Comparison of ENCODE assay signal across 8 mouse cellular contexts in genomic region chr8:122546811-122547453, GRCm38 (mm10). TPM values are rescaled to one million over a fixed set of nuclear protein-coding genes. Genes with fewer than 3 reads are reported as not detected.
A peak's percentile ranks its signal among the peaks of the same experiment; 100 is the strongest.
DNase-seq lines count a peak whose midpoint lies in the region; ATAC-seq lines count a peak whose summit lies in the region.

No protein-coding gene starts in this region.

- peak overlapping the region; percentile 18; the same call in 1 of the 2 replicates for H3K4me2 ChIP-seq in embryonic facial prominence, embryonic 14.5 days (ENCODE audit: low read depth, low read length)
- H3K4me2 ChIP-seq in hindbrain, embryonic 15.5 days: 0 out of 2 replicates have a peak overlapping the region, but pooled peaks have one; percentile 14
- H3K4me2 ChIP-seq in liver, embryonic 11.5 days: peak overlapping the region; percentile 85

- H3K36me3 ChIP-seq in erythroblast, embryonic 14.5 days (ENCODE audit: control insufficient read depth): peaks cover 84% of the 10 kb centered on the region
- no peaks in the 10 kb centered on the region for H3K36me3 ChIP-seq in embryonic facial prominence, embryonic 14.5 days (ENCODE audit: control insufficient read depth, insufficient read depth, low read length)
- H3K36me3 ChIP-seq in hindbrain, embryonic 15.5 days: no peaks in the 10 kb centered on the region
- peaks cover 7% of the 10 kb centered on the region; the same call in 1 of the 2 replicates for H3K36me3 ChIP-seq in liver, embryonic 11.5 days (ENCODE audit: control insufficient read depth, insufficient read depth, low read length)

- ATAC-seq in erythroblast, adult 5-6 weeks (replicated peaks; ENCODE audit: low FRiP score, poor library complexity, severe bottlenecking): no peak
- no peak for ATAC-seq in embryonic facial prominence, embryonic 14.5 days (ENCODE audit: low read depth)
- no peak for ATAC-seq in hindbrain, embryonic 15.5 days (ENCODE audit: low FRiP score, low read depth)
- no peak for ATAC-seq in liver, embryonic 11.5 days (replicated peaks; ENCODE audit: low FRiP score)

- no peaks in the 10 kb centered on the region for H3K27me3 ChIP-seq in erythroblast, embryonic 14.5 days (ENCODE audit: control insufficient read depth)
- no peaks in the 10 kb centered on the region for H3K27me3 ChIP-seq in embryonic facial prominence, embryonic 14.5 days (replicated peaks; ENCODE audit: control insufficient read depth, insufficient read depth, low read length)
- peaks cover 23% of the 10 kb centered on the region for H3K27me3 ChIP-seq in hindbrain, embryonic 15.5 days
- H3K27me3 ChIP-seq in liver, embryonic 11.5 days (replicated peaks; ENCODE audit: control insufficient read depth, insufficient read depth, low read length): no peaks in the 10 kb centered on the region

- DNase-seq in embryonic facial prominence, embryonic 14.5 days (ENCODE audit: low spot score): no peak
- DNase-seq in liver, embryonic 11.5 days (ENCODE audit: low spot score): peak; percentile 34
- no peak for DNase-seq in cerebellum, postnatal 10 days
- DNase-seq in right cerebral cortex, postnatal 4 days: no peak
- no peak for DNase-seq in adipocyte (ENCODE audit: low spot score)

- 70% methylated on average over 24 of the region's 24 CpGs for WGBS in embryonic facial prominence, embryonic 14.5 days
- WGBS in hindbrain, embryonic 15.5 days: 65% methylated on average over 24 of the region's 24 CpGs
- 69% methylated on average over 24 of the region's 24 CpGs for WGBS in liver, embryonic 11.5 days

- peaks cover 95% of the 10 kb centered on the region for H3K4me1 ChIP-seq in erythroblast, embryonic 14.5 days (ENCODE audit: control insufficient read depth)
- peaks cover 23% of the 10 kb centered on the region for H3K4me1 ChIP-seq in embryonic facial prominence, embryonic 14.5 days (ENCODE audit: control insufficient read depth, insufficient read depth, low read length)
- peaks cover 14% of the 10 kb centered on the region for H3K4me1 ChIP-seq in hindbrain, embryonic 15.5 days (replicated peaks)
- peaks cover 63% of the 10 kb centered on the region for H3K4me1 ChIP-seq in liver, embryonic 11.5 days (replicated peaks; ENCODE audit: control insufficient read depth, insufficient read depth, low read length)

- no peaks in the 10 kb centered on the region for H3K9me3 ChIP-seq in erythroblast, embryonic 14.5 days (ENCODE audit: control insufficient read depth, low read length)
- no peaks in the 10 kb centered on the region for H3K9me3 ChIP-seq in embryonic facial prominence, embryonic 14.5 days (ENCODE audit: control insufficient read depth, low read length)
- H3K9me3 ChIP-seq in hindbrain, embryonic 15.5 days: no peaks in the 10 kb centered on the region
- no peaks in the 10 kb centered on the region for H3K9me3 ChIP-seq in liver, embryonic 11.5 days (ENCODE audit: control insufficient read depth, low read length)

- peak overlapping the region; percentile 33; the same call in 1 of the 2 replicates for H3K27ac ChIP-seq in embryonic facial prominence, embryonic 14.5 days (replicated peaks; ENCODE audit: low read depth, low read length)
- H3K27ac ChIP-seq in hindbrain, embryonic 15.5 days (replicated peaks): no peak overlapping the region
- peak overlapping the region; percentile 89 for H3K27ac ChIP-seq in liver, embryonic 11.5 days (ENCODE audit: low read depth, low read length)

- 0 out of 2 replicates have a peak overlapping the region, but pooled peaks have one; percentile 19 for H3K9ac ChIP-seq in embryonic facial prominence, embryonic 14.5 days (ENCODE audit: low read depth, low read length)
- H3K9ac ChIP-seq in hindbrain, embryonic 15.5 days: no peak overlapping the region
- H3K9ac ChIP-seq in liver, embryonic 11.5 days (ENCODE audit: low read depth, low read length): peak overlapping the region; percentile 95

- peak overlapping the region; percentile 92 for H3K4me3 ChIP-seq in erythroblast, embryonic 14.5 days (replicated peaks)
- no peak overlapping the region for H3K4me3 ChIP-seq in embryonic facial prominence, embryonic 14.5 days (ENCODE audit: low read depth, low read length)
- H3K4me3 ChIP-seq in hindbrain, embryonic 15.5 days: no peak overlapping the region
- peak overlapping the region; percentile 85 for H3K4me3 ChIP-seq in liver, embryonic 11.5 days (ENCODE audit: low read depth, low read length)

RNA-seq across cellular contexts. Expression of gene Piezo1, which starts 4.2 kb away (rescaled TPM):
- 22.2 and 31.8 TPM in 2 replicates for polyA plus RNA-seq in erythroblast, embryonic 14.5 days (2012)
- 12.1 and 17.1 TPM in 2 replicates for total RNA-seq in erythroblast, adult 5-6 weeks (2015; ENCODE audit: low replicate concordance)
- total RNA-seq in erythroblast, adult 5-6 weeks (2017; ENCODE audit: low replicate concordance): 14.7 and 23.0 TPM in 2 replicates
- 18.7 and 22.7 TPM in 2 replicates for polyA plus RNA-seq in embryonic facial prominence, embryonic 14.5 days (2014; fragmentation: Nextera tagmentation; extraction: Ambion mirVana)
- 2.2 and 2.8 TPM in 2 replicates for polyA plus RNA-seq in hindbrain, embryonic 15.5 days (2015; fragmentation: Nextera tagmentation; extraction: Ambion mirVana)
- 29.7 and 45.8 TPM in 2 replicates for polyA plus RNA-seq in liver, embryonic 11.5 days (2014; fragmentation: Nextera tagmentation; extraction: Ambion mirVana)

RNA-seq across cellular contexts. Expression of gene Cdt1, which starts 20.9 kb away (rescaled TPM):
- 94.9 and 97.5 TPM in 2 replicates for polyA plus RNA-seq in erythroblast, embryonic 14.5 days (2012)
- total RNA-seq in erythroblast, adult 5-6 weeks (2015; ENCODE audit: low replicate concordance): 16.1 and 24.2 TPM in 2 replicates
- total RNA-seq in erythroblast, adult 5-6 weeks (2017; ENCODE audit: low replicate concordance): 38.2 and 47.5 TPM in 2 replicates
- polyA plus RNA-seq in embryonic facial prominence, embryonic 14.5 days (2014; fragmentation: Nextera tagmentation; extraction: Ambion mirVana): 32.9 and 33.7 TPM in 2 replicates
- 10.6 and 11.5 TPM in 2 replicates for polyA plus RNA-seq in hindbrain, embryonic 15.5 days (2015; fragmentation: Nextera tagmentation; extraction: Ambion mirVana)
- polyA plus RNA-seq in liver, embryonic 11.5 days (2014; fragmentation: Nextera tagmentation; extraction: Ambion mirVana): 93.2 and 98.2 TPM in 2 replicates

RNA-seq across cellular contexts. Expression of gene Aprt, which starts 29.8 kb away (rescaled TPM):
- polyA plus RNA-seq in erythroblast, embryonic 14.5 days (2012): 4.8 and 8.0 TPM in 2 replicates
- total RNA-seq in erythroblast, adult 5-6 weeks (2015; ENCODE audit: low replicate concordance): 77.1 and 85.7 TPM in 2 replicates
- total RNA-seq in erythroblast, adult 5-6 weeks (2017; ENCODE audit: low replicate concordance): 20.6 and 30.2 TPM in 2 replicates
- polyA plus RNA-seq in embryonic facial prominence, embryonic 14.5 days (2014; fragmentation: Nextera tagmentation; extraction: Ambion mirVana): 291 and 314 TPM in 2 replicates
- polyA plus RNA-seq in hindbrain, embryonic 15.5 days (2015; fragmentation: Nextera tagmentation; extraction: Ambion mirVana): 170 and 179 TPM in 2 replicates
- 400 and 425 TPM in 2 replicates for polyA plus RNA-seq in liver, embryonic 11.5 days (2014; fragmentation: Nextera tagmentation; extraction: Ambion mirVana)

Comparison
In these comparisons a context has a peak if more than half of its experiments do, and no peak if none do; other contexts are left out.
1. H3K4me3 ChIP-seq: peak in erythroblast, embryonic 14.5 days (single experiment) and liver, embryonic 11.5 days (single experiment); none in embryonic facial prominence, embryonic 14.5 days (single experiment) and hindbrain, embryonic 15.5 days (single experiment).
2. H3K4me2 ChIP-seq: peak in every context shown above with its lines; median percentile 85 in liver, embryonic 11.5 days; 18 in embryonic facial prominence, embryonic 14.5 days; 14 in hindbrain, embryonic 15.5 days.
3. RNA of gene Aprt, which starts 29.8 kb away (polyA plus RNA-seq): 400 to 425 TPM in liver, embryonic 11.5 days, 291 to 314 TPM in embryonic facial prominence, embryonic 14.5 days and 170 to 179 TPM in hindbrain, embryonic 15.5 days; 4.8 to 8.0 TPM in erythroblast, embryonic 14.5 days; every median in the first group is over 10 times any median in the second.